Mouse (Mus musculus) kidney, adult 10 weeks (tissue): ENCODE data around the gene Cerk. TPM values are rescaled to one million over a fixed set of nuclear protein-coding genes. Genes with fewer than 3 reads are reported as not detected.

ENCODE experiments used
- polyA plus RNA-seq: library from polyadenylated mRNA; stranded (reverse); fragments of 350-450 nt; fragmentation: Illumina TruSeq; extraction: RNeasy Lipid Tissue Mini Kit (QIAGEN cat#74804); gene quantifications from one replicate; pipeline ENCODE4 v1.2.3, GENCODE M21; 2014; ENCODE audit warnings: low read depth, low replicate concordance

Gene Cerk
- 4.6 TPM for polyA plus RNA-seq

DNA sequence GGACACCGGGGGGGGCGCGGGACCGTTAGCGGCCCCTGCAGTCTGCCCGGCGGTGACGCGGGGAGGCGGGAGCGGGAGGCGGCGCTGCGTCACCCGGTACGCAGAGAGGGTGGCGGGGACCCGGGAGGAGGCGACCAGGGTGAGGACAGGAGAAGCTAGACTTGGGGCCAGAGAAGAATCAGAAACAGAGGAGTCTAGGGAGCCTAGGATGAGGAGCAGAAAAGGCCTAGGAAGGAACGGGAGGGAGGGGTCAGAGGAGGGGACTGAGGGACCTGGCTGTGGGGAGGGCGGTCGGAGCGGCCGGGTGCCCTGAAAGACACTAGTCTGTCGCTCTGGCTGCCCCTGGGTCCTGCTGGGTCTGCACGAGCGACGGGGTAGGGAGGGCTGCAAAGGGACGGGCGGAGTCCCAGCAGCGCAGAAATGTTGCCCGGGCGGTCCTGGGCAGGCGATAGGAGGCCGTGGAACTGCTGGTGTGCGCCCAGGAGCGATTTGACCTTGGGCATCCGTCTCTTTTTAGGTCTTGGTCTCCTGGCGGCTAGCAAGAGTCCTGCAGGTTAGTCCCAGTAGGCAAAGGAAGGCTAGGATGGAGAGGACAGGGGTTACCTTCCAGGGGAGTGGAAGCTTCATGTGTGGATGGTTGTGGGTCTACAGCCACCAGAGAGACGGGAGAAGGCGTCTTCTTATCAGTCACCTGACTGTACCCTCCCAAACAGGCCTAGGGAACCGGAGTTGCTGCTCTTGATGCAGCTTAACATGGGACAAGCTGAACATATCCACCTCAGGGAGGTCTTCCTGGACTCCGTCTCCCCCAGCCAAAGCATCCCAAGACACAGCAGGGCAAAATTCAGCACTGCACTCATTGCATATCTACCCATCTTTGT is at the start of gene Cerk:
Cerk (minus strand) TSS at position 453 of the 881 bp plus-strand sequence.

DNA sequence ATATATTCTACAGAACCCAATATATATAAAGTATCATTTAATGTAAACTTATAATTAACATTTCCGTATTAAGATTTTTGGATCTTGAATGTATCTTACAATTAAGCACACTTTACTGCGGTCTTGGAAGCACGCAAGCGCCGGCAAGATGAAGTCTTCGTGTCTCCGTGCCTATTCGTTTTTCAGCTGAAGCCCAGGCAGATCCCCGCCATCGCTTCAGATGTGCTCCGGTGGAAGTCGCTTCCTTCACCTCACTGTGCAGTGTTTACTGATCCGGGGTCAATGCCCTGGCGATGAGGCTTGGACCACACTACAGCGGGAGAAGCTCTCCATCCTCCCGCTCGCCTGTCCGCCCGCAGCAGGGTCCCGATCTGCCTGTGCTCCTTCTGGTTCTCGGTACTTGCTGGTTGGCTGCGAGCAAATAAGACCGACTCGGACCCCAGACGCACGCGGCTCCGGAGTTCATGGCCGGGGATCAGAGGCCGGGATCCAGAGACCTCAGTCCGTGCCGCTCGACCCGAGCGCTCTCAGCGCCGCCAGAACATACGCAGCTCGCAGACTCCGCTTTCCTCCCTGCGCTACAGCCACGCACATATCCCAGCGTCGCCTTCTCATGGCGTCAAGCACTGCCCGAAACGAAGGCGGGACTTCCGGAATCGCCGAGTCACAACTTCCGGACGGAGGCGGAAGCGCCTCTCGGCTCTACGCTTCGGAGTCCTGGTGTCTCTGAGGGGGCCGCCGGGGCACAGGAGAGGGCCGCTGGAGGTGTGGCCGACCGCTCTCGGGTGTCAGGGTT is 28.0 kb upstream of the Cerk start, which contains the start of gene Tbc1d22a:
Tbc1d22a (plus strand) TSS at position 707 of the 796 bp plus-strand sequence.

Other genes with a start within 250 kb of the Cerk start
- gene Celsr1, start 152.4 kb downstream of the Cerk start, polyA plus RNA-seq: 0.89 TPM
- 2.1 TPM for gene Gramd4, start 128.4 kb downstream of the Cerk start, polyA plus RNA-seq
- 2.2 TPM for gene Tbc1d22a, start 28.3 kb upstream of the Cerk start, polyA plus RNA-seq